Mouse (Mus musculus): ENCODE data around the gene Diras1. TPM values are rescaled to one million over a fixed set of nuclear protein-coding genes. Genes with fewer than 3 reads are reported as not detected.
"Not testable (repeated sequence)": the region's sequence is repeated elsewhere in the genome, so short reads cannot be mapped to it uniquely, and the experiment has no call there.

Diras1 gene
- polyA plus RNA-seq, 1 experiment: 0.06 TPM

GRCm38 (mm10) chr10:81057406-81058130, 32.1 kb upstream of the Diras1 start:
- peak overlapping the region; percentile 65 for H3K4me3 ChIP-seq (replicated peaks)
- H3K27me3 ChIP-seq (replicated peaks): no peaks in the 10 kb centered on the region
- no peaks in the 10 kb centered on the region for H3K9me3 ChIP-seq
- peaks cover 74% of the 10 kb centered on the region for H3K4me1 ChIP-seq
- H3K36me3 ChIP-seq (replicated peaks; ENCODE audit: low read length): peaks cover 57% of the 10 kb centered on the region
- no peak for TF ChIP-seq GATA1 (IDR thresholded peaks at IDR 0.05; ENCODE audit: borderline replicate concordance, low read length)
- no peak for TF ChIP-seq FLI1 (IDR thresholded peaks at IDR 0.05; ENCODE audit: low read length)

- not testable (repeated sequence) for H3K4me3 ChIP-seq (replicated peaks); H3K27me3 ChIP-seq (replicated peaks); H3K9me3 ChIP-seq
- Histone ChIP-seq H3K36me3 (replicated peaks; ENCODE audit: low read length) (peaks cover 74% of the 10 kb centered on the region), H3K4me1 (peaks cover 89% of the 10 kb centered on the region)
Measured at GRCm38 (mm10) chr10:81055802-81056340, 30.4 kb upstream of the Diras1 start.

GRCm38 (mm10) chr10:81055169-81055568, 29.7 kb upstream of the Diras1 start:
- Histone ChIP-seq H3K27me3 (replicated peaks) (no peaks in the 10 kb centered on the region), H3K9me3 (no peaks in the 10 kb centered on the region), H3K4me1 (peaks cover 96% of the 10 kb centered on the region), H3K36me3 (replicated peaks; ENCODE audit: low read length) (peaks cover 81% of the 10 kb centered on the region), H3K4me3 (replicated peaks) (no peak overlapping the region)
- TF ChIP-seq GATA1 (IDR thresholded peaks at IDR 0.05; ENCODE audit: borderline replicate concordance, low read length) (no peak), FLI1 (IDR thresholded peaks at IDR 0.05; ENCODE audit: low read length) (no peak)

GRCm38 (mm10) chr10:81052577-81052976, 27.1 kb upstream of the Diras1 start:
- no peak for TF ChIP-seq FLI1 (IDR thresholded peaks at IDR 0.05; ENCODE audit: low read length)
- TF ChIP-seq GATA1 (IDR thresholded peaks at IDR 0.05; ENCODE audit: borderline replicate concordance, low read length): no peak
- no peaks in the 10 kb centered on the region for H3K9me3 ChIP-seq
- H3K4me3 ChIP-seq (replicated peaks): no peak overlapping the region
- H3K27me3 ChIP-seq (replicated peaks): no peaks in the 10 kb centered on the region
- peaks cover 97% of the 10 kb centered on the region for H3K4me1 ChIP-seq
- H3K36me3 ChIP-seq (replicated peaks; ENCODE audit: low read length): peaks cover 98% of the 10 kb centered on the region

- Histone ChIP-seq H3K4me1 (peaks cover 83% of the 10 kb centered on the region), H3K36me3 (replicated peaks; ENCODE audit: low read length) (peaks cover 98% of the 10 kb centered on the region)
Measured at GRCm38 (mm10) chr10:81051133-81051532, 25.7 kb upstream of the Diras1 start.

GRCm38 (mm10) chr10:81050645-81051044, 25.2 kb upstream of the Diras1 start:
- Histone ChIP-seq H3K4me3 (replicated peaks) (peak overlapping the region; percentile 86), H3K4me1 (peaks cover 78% of the 10 kb centered on the region), H3K36me3 (replicated peaks; ENCODE audit: low read length) (peaks cover 100% of the 10 kb centered on the region), H3K27me3 (replicated peaks) (no peaks in the 10 kb centered on the region), H3K9me3 (no peaks in the 10 kb centered on the region)
- TF ChIP-seq GATA1 (IDR thresholded peaks at IDR 0.05; ENCODE audit: borderline replicate concordance, low read length): no peak
- no peak for TF ChIP-seq FLI1 (IDR thresholded peaks at IDR 0.05; ENCODE audit: low read length)

More at GRCm38 (mm10) chr10:81051133-81051532, 25.7 kb upstream of the Diras1 start:
- Histone ChIP-seq H3K4me3 (replicated peaks) (peak overlapping the region; percentile 86), H3K9me3 (no peaks in the 10 kb centered on the region), H3K27me3 (replicated peaks) (no peaks in the 10 kb centered on the region)
- TF ChIP-seq GATA1 (IDR thresholded peaks at IDR 0.05; ENCODE audit: borderline replicate concordance, low read length) (no peak; the same call in 2 of the 3 replicates), FLI1 (IDR thresholded peaks at IDR 0.05; ENCODE audit: low read length) (no peak)

- not testable (repeated sequence) for H3K4me3 ChIP-seq (replicated peaks); H3K27me3 ChIP-seq (replicated peaks); H3K9me3 ChIP-seq
- H3K4me1 ChIP-seq: peaks cover 41% of the 10 kb centered on the region
- H3K36me3 ChIP-seq (replicated peaks; ENCODE audit: low read length): peaks cover 81% of the 10 kb centered on the region
Measured at GRCm38 (mm10) chr10:81045246-81045645, 19.8 kb upstream of the Diras1 start.

- Histone ChIP-seq H3K4me1 (peaks cover 29% of the 10 kb centered on the region), H3K9me3 (no peaks in the 10 kb centered on the region)
Measured at GRCm38 (mm10) chr10:81041458-81042175, 16.2 kb upstream of the Diras1 start.

GRCm38 (mm10) chr10:81036988-81037580, 11.6 kb upstream of the Diras1 start, which contains the start of gene Slc39a3:
Gene Slc39a3, minus strand, starts transcription at chr10:81037426.
- Histone ChIP-seq H3K9me3 (no peaks in the 10 kb centered on the region), H3K4me3 (replicated peaks) (peak within 1 kb of the TSS; percentile 98), H3K36me3 (replicated peaks; ENCODE audit: low read length) (peaks cover 20% of the 10 kb centered on the region), H3K27me3 (replicated peaks) (no peaks in the 10 kb centered on the region), H3K4me1 (peaks cover 36% of the 10 kb centered on the region)
- TF ChIP-seq GATA1 (IDR thresholded peaks at IDR 0.05; ENCODE audit: borderline replicate concordance, low read length) (no peak), FLI1 (IDR thresholded peaks at IDR 0.05; ENCODE audit: low read length) (no peak; the same call in 1 of the 2 replicates)

More at GRCm38 (mm10) chr10:81041458-81042175, 16.2 kb upstream of the Diras1 start:
- peaks cover 45% of the 10 kb centered on the region for H3K36me3 ChIP-seq (replicated peaks; ENCODE audit: low read length)
- TF ChIP-seq GATA1 (IDR thresholded peaks at IDR 0.05; ENCODE audit: borderline replicate concordance, low read length): no peak
- no peak for TF ChIP-seq FLI1 (IDR thresholded peaks at IDR 0.05; ENCODE audit: low read length)
- no peak overlapping the region for H3K4me3 ChIP-seq (replicated peaks)
- no peaks in the 10 kb centered on the region for H3K27me3 ChIP-seq (replicated peaks)

GRCm38 (mm10) chr10:81036251-81036650, 10.8 kb upstream of the Diras1 start:
- Histone ChIP-seq H3K9me3 (no peaks in the 10 kb centered on the region), H3K4me3 (replicated peaks) (no peak overlapping the region), H3K4me1 (peaks cover 30% of the 10 kb centered on the region), H3K27me3 (replicated peaks) (no peaks in the 10 kb centered on the region), H3K36me3 (replicated peaks; ENCODE audit: low read length) (peaks cover 27% of the 10 kb centered on the region)
- no peak for TF ChIP-seq GATA1 (IDR thresholded peaks at IDR 0.05; ENCODE audit: borderline replicate concordance, low read length)
- no peak for TF ChIP-seq FLI1 (IDR thresholded peaks at IDR 0.05; ENCODE audit: low read length)
